Mouse (Mus musculus) adrenal gland, postnatal 14 days (tissue): ENCODE results near the gene Bnc2. TPM values are rescaled to one million over a fixed set of nuclear protein-coding genes. Genes with fewer than 3 reads are reported as not detected.

ENCODE experiments used
- DNase-seq: peaks from one replicate; pipeline ENCODE4 v3.0.0; 2021; ENCODE audit warnings: mixed read lengths
- total RNA-seq: library from RNA; stranded (reverse); gene quantifications from 2 replicates; pipeline ENCODE4 v1.2.3, GENCODE M21; 2021

Gene Bnc2
- total RNA-seq, 1 experiment from 2014 or later, result 6.2 TPM

DNA sequence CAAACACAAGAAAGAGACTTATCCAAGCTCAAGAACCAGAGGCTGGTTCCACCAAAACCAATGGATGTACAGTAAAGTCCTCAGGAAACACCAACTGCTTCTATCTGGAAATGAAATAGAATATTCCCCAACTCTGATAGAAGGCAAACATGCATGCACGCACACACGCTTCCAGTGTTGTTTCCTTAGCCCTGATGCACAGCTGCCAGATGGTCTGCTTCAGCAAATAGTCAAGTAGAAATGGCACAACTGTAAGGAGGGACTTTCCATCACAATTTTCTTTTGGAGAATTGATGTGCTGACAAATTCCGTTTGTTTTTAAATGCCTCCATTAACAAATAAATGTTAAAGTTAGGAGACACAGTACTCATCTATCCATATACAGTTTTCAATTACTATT, 247.1 kb downstream of the Bnc2 start:
- no peak for DNase-seq

GRCm38 (mm10) chr4:84411431-84411830, 263.6 kb downstream of the Bnc2 start:
- DNase-seq, result no peak

DNA sequence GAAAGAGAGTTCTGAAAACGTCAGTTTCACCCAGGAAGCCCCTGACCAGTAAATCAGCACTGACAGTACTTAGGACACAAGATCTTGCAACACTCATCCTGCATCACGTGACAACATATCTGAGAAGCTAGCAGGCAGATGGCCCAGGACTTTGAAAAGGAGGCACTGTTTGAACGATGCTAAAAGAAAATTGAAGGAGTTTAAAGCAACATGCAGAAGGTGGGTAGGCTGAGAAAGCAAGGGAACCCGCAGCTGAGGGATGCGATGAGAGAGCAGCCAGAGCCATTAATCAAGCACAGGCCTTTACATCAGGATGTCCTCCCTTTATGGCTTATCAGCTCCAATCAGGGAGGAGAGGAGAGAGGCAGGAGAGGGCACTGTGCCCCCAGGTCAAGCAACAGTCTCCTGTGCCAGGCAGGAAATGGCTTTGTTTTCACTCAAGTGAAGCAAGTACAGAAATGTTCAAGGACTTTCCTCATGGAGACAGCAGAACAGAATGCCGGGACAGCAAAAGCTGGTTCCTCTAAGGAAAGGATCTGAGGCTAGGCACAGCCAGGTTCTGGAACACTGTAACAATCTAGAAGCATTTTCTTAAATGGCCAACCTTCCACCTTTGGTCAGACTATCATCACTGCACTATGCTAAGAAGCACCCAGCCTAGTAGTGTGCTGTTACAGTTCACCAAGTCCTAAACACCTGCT, 267.6 kb downstream of the Bnc2 start:
- peak; percentile 38 for DNase-seq

DNA sequence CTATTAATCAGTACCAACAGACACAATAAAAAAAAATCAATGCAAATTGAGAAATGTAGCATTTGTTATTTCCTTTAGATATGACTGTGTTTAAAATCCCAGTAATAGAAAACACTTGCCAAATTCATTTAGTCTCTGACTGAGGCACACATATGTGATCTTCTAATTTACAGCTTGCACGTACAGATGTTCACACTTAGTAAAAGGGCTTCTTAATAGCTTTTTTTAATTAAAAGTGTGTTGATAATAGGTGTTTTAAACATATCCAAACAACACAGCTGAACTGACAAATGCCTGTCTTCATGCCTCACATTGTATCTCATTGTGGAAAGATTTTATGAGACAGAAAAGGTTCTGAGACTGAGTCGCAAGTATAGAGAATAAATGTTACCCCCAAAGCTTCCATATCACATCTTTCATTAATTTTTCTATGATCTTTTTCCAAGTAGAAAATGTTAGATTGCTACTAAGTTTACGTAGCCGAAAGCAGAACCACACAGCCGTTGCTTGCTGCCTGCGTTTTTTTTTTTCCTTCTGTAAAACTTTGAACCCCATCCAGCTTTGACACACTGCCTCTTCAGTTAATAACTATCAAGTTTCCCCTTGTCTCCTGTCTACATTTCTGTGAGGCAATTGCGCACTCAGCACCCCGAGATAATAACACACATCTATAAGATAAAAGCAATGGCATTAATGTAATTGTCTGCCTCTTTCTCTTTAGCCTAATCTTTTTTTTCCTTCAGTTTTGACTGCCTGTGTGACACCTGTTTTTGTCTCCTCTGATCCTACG, 271.5 kb downstream of the Bnc2 start:
- no peak for DNase-seq

DNA sequence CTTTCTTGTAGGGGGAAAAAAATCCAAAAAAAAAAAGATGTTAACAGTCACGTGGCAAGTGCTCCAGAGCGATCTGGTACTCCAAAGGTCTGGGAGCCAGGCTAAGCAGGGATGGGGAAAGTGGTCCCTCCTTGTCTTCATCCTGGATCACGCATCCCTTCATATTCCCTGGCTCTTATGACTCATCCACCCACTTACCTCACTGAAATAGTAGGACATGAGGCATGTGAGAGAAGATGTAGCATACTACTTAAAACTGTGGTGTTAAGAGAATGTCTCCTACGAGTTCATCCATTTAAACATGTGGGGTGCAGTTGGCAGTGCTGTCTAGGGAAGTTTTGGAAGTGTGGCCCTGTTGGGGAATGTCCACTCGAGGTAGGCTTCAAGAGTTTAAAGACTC, 286.1 kb downstream of the Bnc2 start:
- no peak for DNase-seq

DNA sequence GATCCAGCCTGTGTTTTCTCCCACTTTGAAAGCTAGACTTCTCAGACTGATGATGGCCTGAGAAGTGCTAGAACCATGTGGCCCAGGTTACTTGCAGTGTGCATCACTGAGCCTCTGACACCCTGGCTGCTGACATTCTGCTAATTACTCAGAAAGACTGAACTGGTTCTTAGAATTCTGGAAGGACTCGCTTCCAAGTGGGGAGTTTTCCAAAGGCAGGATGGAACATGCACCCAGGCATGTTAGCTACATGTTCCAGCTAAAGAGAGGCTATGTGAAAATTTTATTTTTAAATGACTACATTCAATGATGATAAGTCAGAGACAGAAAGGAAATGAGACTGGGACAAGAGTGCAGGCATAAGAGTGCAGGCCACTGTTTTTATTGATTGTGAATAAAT, 289.9 kb downstream of the Bnc2 start:
- no peak for DNase-seq

GRCm38 (mm10) chr4:84379289-84379688, 295.8 kb downstream of the Bnc2 start:
- DNase-seq, result no peak

DNA sequence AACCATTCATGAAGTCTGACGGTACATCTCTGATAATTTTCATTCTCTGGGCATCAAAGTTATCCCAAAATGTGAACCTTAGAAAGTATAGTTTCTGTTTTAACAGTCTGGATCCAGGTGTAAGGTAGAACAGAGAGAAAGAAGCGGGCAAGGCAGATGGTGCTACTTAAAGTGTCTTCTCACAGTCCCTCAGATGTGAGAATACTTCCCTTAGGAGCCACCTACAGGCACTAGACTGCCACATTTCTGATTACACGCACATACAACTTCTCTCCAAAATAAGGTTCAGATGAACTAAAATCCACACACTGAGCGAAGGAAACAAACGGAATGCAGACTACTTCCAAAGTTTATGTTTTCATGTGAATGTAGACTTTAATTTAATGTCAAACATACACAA, 297.6 kb downstream of the Bnc2 start:
- DNase-seq, result no peak

DNA sequence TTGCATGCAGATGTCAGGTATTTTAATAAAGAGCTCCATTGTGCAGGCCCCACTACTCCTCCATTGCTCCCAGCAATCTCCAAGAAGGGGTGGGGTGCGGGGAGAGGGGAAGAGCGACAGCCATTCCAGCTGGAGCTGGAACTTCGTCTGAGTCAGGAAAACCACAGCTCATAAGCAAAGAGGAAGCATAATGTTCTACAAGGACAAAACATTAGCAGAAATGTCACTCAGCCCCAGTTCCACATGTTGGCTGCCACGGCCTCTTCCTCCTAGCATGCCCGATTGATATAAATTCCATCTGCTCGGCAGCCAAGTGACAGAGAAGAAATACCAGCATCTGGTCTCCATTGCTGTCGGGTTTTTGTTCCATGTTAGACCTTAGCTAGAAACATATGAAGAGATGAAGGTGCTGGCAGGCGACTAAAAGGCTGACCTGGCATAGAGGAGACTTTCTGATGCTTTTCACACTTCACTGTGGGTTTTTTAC, 312.7 kb downstream of the Bnc2 start:
- peak; percentile 5 for DNase-seq

- DNase-seq, result no peak
Observed at GRCm38 (mm10) chr4:84361165-84361564, 313.9 kb downstream of the Bnc2 start.

- DNase-seq, result no peak
Observed at GRCm38 (mm10) chr4:84359996-84360395, 315.1 kb downstream of the Bnc2 start.

DNA sequence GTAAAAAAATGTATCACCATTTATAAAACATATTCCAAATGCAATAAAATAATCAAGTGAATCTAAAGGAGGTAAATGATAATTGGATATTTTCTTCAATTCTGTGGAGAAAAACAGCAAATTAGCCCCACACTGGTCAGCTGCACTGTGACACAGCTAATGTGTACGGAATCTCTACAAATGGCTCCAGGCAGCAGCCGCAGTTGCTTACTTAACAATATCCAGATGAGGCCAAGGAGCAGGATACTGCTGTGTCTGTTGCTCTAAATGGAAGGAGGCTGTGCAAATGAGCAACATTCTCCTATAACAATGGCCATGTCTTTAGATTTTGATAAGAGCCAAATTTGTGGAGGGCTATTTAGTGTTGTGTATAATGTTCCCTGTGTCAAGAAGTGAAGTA, 316.9 kb downstream of the Bnc2 start:
- no peak for DNase-seq

DNA sequence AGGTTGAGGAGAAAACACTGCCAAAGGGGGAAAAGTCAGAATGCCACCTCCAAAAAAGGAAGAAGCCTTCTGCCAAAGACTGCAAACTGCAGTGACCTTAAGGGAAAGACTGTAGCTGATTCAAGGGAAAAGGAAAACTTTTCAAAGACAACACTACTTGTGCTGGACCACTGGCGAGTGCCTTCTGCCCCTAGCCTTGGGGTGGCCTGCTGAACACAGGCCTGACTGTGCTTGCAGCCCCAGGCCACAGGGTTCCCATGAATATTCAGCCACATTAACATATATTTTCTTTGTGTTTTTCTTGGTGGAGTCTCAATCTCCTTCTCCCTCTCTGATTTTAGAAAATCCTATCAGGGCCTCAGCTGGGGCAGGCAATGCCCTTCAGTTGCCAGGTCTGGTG, 317.7 kb downstream of the Bnc2 start:
- no peak for DNase-seq

DNA sequence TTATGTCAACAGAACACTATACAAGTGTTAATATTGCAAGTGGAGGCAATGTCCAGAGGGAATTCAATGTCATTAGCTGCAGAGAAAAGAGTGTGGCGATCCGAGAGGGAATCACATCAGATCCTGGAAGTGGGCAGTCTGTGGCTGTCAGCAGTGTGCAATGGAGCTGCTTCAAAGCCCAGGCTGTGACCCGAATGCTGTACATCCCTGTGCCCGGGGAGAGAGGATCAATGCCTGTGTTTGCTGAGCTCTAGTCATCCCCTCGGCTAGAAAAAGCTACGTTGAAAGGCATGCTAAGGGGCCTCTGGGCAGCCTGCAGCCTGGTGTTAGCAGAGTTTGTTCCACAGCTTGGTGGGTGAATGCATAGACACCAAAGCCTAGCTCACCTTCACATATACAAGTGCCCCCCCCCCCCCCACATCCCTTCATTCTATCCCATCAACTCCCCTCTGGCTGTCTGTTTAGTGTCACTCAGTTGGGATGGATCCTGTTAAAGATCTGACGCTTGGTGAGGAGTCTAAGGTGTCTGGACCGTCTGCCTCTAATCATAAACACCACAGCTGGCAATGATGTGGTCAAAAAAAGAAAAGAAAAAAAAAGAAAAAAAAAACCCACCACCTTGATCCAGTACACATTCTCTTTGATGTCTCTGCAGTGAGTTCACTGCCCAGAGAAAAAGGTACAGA, 318.5 kb downstream of the Bnc2 start:
- no peak for DNase-seq

GRCm38 (mm10) chr4:84352656-84353055, 322.4 kb downstream of the Bnc2 start:
- DNase-seq, result peak; percentile 29

DNA sequence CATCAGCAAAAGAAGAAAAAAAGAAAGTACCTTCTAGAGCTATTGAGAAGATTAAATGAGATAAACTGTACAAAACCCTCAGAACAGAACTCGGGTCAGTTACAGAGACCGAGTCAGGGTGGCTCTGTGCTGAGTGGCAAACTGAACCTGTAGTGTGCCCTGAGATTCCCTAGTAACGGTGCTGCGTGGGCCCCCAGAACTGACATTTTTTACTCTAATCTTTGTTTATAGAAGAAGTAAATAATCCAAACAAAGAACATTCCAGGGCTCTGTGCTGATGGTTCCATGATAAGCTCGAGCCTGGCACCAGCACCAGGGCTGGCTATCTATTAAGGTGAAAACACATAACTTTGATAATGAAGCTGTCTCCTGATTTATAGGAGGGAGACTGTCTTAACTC, 325.5 kb downstream of the Bnc2 start:
- DNase-seq, result no peak

GRCm38 (mm10) chr4:84339172-84339571, 335.9 kb downstream of the Bnc2 start:
- no peak for DNase-seq

GRCm38 (mm10) chr4:84331995-84332394, 343.1 kb downstream of the Bnc2 start:
- DNase-seq, result no peak

GRCm38 (mm10) chr4:84331450-84331849, 343.6 kb downstream of the Bnc2 start:
- no peak for DNase-seq

GRCm38 (mm10) chr4:84330509-84330908, 344.6 kb downstream of the Bnc2 start:
- DNase-seq, result no peak

- no peak for DNase-seq
Observed at GRCm38 (mm10) chr4:84329651-84330050, 345.4 kb downstream of the Bnc2 start.

- no peak for DNase-seq
Observed at GRCm38 (mm10) chr4:84324371-84324770, 350.7 kb downstream of the Bnc2 start.

- no peak for DNase-seq
Observed at GRCm38 (mm10) chr4:84321598-84321997, 353.5 kb downstream of the Bnc2 start.
